Mouse (Mus musculus): ENCODE data around the gene 1700102P08Rik.

The 1700102P08Rik gene

GRCm38 (mm10) chr9:108411381-108411942 is 18.9 kb downstream of the 1700102P08Rik start:
- no peak for DNase-seq (ENCODE audit: low spot score in 2 of 2)

DNA sequence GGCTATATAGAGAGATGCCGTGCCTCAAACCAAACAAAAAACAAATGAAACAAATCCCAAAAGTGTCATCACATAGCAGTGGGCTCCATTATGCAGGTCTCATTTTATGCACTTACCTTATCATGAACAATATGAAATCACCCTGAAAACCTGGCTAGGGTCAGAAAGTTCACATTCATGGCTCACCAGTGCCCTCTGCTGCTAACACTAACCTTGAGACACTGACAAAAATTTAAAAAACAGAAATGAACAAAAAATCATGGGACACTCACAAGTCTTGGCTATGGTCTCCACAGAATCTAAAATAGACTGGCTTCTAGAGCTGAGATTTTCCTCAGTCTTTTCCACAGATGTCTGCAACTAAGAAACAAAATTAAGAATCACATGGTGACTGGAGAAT is 19.6 kb downstream of the 1700102P08Rik start:
- no peak for DNase-seq (ENCODE audit: low spot score in 2 of 2)

- no peak for DNase-seq (ENCODE audit: low spot score in 2 of 2)
Observed at GRCm38 (mm10) chr9:108428384-108428783, 35.8 kb downstream of the 1700102P08Rik start, which contains the start of gene Ccdc36. TSS of gene Ccdc36 (minus strand) at chr9:108428484.

DNA sequence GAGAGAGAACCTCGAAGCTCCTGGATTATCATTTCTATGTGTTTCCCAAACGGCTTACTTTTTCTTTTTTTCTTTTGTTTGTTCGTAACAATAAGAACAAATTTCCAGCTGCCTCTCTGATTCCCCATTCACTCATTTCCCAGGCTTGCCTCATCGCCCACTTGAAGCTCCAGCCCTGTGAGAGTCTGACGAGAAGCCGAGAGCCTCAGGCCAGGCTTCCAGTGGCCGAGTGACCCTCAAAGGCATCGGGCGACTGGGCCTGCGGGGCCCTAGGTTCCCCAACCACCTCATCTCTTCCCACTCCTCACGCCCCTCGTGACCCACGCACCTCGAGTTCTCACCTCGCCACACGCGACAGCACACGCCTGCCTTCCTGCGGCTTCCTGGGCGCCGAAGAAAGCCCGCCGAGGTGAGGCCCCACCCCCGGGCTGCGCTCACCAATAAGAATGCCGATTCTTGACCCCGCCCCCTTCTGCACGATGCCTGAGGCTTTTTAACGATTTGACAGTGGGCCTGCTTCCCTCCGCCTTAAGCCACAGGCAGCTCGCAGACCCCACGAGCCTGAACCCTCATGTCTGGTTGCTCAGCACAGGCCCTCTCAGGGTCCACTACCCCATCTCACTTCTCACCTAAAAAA is 38.9 kb downstream of the 1700102P08Rik start:
- DNase-seq (ENCODE audit: low spot score in 2 of 2) = no peak

GRCm38 (mm10) chr9:108436182-108436581 is 43.6 kb downstream of the 1700102P08Rik start, which contains the start of gene BC048562:
TSS of gene BC048562 (plus strand) at chr9:108436482.
- DNase-seq (ENCODE audit: low spot score in 2 of 2) = no peak

GRCm38 (mm10) chr9:108439176-108439575 is 46.6 kb downstream of the 1700102P08Rik start:
- DNase-seq (ENCODE audit: low spot score in 2 of 2) = no peak

DNA sequence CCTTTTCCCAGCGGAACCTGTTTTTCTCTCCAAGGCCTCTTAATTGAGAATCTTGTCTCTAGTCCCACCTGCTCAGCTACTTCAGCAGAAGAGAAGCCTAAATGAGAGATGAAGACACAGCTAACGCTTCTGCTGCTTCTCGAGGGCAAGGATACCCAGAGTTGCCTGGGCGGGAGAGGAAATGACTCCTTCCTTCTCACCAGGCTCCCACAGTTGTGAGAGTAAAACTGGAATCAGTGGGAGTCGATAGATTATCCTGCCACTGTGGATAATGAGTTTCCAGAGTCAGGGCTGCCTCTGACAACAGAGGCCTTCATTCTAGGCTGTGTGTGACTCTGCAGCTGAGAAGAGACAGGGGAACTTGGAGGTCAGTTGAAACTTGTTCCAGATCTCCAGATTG is 47.9 kb downstream of the 1700102P08Rik start:
- DNase-seq (ENCODE audit: low spot score in 2 of 2) = no peak

- no peak for DNase-seq (ENCODE audit: low spot score in 2 of 2)
Observed at GRCm38 (mm10) chr9:108441236-108441919, 48.8 kb downstream of the 1700102P08Rik start.

GRCm38 (mm10) chr9:108445125-108445524 is 52.5 kb downstream of the 1700102P08Rik start:
- no peak for DNase-seq (ENCODE audit: low spot score in 2 of 2)

DNA sequence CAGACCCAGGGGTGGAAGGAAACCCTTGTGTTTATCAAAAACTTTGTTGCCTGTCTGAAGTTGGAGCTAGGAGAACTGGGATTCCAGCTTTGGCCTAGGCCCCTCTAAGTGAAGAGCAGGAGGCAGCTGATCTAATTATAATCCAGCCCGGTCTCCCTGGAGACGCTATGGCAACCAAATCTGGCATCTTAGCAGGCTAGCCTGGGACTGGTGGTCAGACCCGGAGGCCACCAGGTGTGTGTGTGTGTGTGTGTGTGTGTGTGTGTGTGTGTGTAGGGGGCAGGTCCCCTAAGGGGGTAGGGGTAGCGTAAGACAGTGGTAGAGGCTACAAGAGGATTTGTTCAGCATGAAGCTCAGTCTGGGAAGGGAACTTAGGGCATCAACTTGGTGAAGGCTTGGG is 57.3 kb downstream of the 1700102P08Rik start:
- DNase-seq (ENCODE audit: low spot score in 2 of 2) = no peak

- DNase-seq (ENCODE audit: low spot score in 2 of 2) = no peak
Observed at GRCm38 (mm10) chr9:108450292-108451169, 57.9 kb downstream of the 1700102P08Rik start.

- DNase-seq (ENCODE audit: low spot score in 2 of 2) = no peak
Observed at GRCm38 (mm10) chr9:108451170-108451493, 58.5 kb downstream of the 1700102P08Rik start.

GRCm38 (mm10) chr9:108451519-108452160 is 59.0 kb downstream of the 1700102P08Rik start:
- DNase-seq (ENCODE audit: low spot score in 2 of 2) = no peak

DNA sequence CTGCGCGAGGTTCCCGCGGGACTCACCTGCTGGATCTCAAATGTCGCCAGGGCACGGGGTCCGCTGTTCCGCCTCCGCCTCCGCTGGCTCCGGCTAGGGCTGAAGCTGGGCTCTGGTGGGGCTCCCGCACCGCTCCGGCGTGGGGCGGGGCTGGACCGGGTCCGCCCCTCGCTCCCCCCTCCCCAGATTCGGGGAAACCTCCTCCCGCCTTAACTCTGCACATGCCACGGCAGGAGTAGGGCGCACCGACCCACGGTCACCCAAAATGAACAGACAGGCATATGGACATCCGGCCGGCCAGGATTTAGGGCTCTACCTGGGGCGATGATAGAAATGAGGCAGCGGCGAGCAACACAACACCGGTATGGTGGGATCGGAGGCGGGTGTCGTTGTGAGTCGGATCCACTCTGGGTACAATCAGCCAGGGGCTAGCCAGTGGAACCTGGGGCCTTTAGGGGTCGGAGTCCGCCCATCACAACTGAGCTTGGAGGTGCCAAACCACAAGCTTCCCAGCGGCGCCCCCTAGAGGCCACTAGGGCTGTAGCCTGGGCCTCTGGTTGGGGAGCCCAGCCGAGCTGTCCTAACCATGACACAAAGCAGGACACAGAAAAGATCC is 59.8 kb downstream of the 1700102P08Rik start:
- peak; percentile 76 to 85 for DNase-seq (ENCODE audit: low spot score in 2 of 2)

DNA sequence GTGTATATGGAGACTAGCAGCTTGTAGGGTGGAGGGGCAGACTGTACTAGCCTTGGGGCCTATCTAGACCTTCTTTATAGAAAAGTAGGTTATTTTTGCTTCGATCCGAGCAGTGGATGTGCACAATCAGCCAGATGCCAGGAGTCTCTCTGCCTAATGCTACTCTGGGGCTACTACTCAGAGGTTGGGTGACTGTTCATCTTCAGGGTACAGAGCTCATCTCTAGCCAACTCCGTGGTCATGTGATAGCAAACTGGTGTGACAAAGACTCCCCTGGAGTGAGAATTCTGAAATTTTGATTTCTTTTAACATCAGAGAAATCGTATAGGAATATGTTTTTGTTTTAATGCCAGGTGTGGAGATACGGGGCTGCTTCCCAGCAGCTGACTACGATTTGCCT is 60.3 kb downstream of the 1700102P08Rik start:
- no peak for DNase-seq (ENCODE audit: low spot score in 2 of 2)

DNA sequence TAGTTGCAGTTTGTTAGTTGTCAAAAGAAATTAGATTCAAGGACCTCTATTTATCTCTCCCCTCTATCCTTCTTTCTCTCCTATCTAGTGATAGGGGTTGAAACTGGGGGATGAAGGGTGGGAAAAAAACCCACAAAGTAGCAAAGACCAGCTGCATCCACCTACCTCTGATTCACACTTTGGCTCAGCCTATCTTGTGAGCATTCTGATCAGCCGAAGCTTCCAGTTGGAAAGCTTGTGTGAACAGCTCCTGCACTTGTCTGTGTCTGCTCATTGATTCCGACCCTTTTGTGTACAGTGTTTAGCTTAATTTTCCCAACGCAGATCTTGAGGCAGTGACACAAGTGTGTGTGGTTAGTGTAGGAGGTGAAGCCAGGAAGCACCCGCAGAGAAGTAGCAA is 60.9 kb downstream of the 1700102P08Rik start:
- DNase-seq (ENCODE audit: low spot score in 2 of 2) = no peak

GRCm38 (mm10) chr9:108454429-108454828 is 61.8 kb downstream of the 1700102P08Rik start:
- DNase-seq (ENCODE audit: low spot score in 2 of 2) = no peak

- DNase-seq (ENCODE audit: low spot score in 2 of 2) = no peak
Observed at GRCm38 (mm10) chr9:108455747-108456571, 63.4 kb downstream of the 1700102P08Rik start.

GRCm38 (mm10) chr9:108456953-108457352 is 64.3 kb downstream of the 1700102P08Rik start:
- DNase-seq (ENCODE audit: low spot score in 2 of 2) = no peak

GRCm38 (mm10) chr9:108459939-108460318 is 67.3 kb downstream of the 1700102P08Rik start:
- DNase-seq (ENCODE audit: low spot score in 2 of 2) = no peak

Data from spleen, postnatal 14 days (tissue).